Mouse (Mus musculus) ES-Bruce4 (cell line): ENCODE data around the gene Gm10198. TPM values are rescaled to one million over a fixed set of nuclear protein-coding genes. Genes with fewer than 3 reads are reported as not detected.

Experiments
- H3K27ac ChIP-seq: 2 replicates; pipeline ENCODE4 v1.5.1; 2012; ENCODE audit warnings: low read length, inconsistent platforms; ENCODE audit not compliant: insufficient read depth
- H3K27me3 ChIP-seq: 2 replicates; pipeline ENCODE4 v1.6.1; 2012; ENCODE audit warnings: mild to moderate bottlenecking, low read length, inconsistent platforms; ENCODE audit not compliant: control insufficient read depth, poor library complexity, insufficient read depth, severe bottlenecking
- H3K36me3 ChIP-seq: 2 replicates; pipeline ENCODE4 v1.6.1; 2012; ENCODE audit warnings: inconsistent platforms, mild to moderate bottlenecking, low read length, moderate library complexity; ENCODE audit not compliant: control insufficient read depth, poor library complexity, insufficient read depth, severe bottlenecking
- H3K4me1 ChIP-seq: one replicate; pipeline ENCODE4 v1.8.1; 2011; ENCODE audit warnings: low read length; ENCODE audit not compliant: control insufficient read depth, insufficient read depth
- H3K4me3 ChIP-seq: 2 replicates; pipeline ENCODE4 v1.5.1; 2011; ENCODE audit warnings: low read depth, mild to moderate bottlenecking, low read length
- H3K9ac ChIP-seq: 2 replicates; pipeline ENCODE4 v1.6.1; 2012; ENCODE audit warnings: low read depth, mild to moderate bottlenecking, inconsistent platforms; ENCODE audit not compliant: poor library complexity, severe bottlenecking
- H3K9me3 ChIP-seq: replicated peaks from 2 replicates; pipeline ENCODE4 v1.6.1; 2012; ENCODE audit warnings: mild to moderate bottlenecking, low read length, inconsistent platforms; ENCODE audit not compliant: control insufficient read depth, poor library complexity, insufficient read depth, severe bottlenecking
- CTCF ChIP-seq: IDR thresholded peaks from one replicate; pipeline ENCODE4 v1.8.1; 2011; ENCODE audit warnings: low read depth, low read length
- EP300 ChIP-seq: IDR thresholded peaks from 2 replicates; pipeline ENCODE4 v1.6.1; 2011; ENCODE audit warnings: low read depth, low read length; ENCODE audit not compliant: insufficient read depth
- POLR2A ChIP-seq: IDR thresholded peaks from one replicate; pipeline ENCODE4 v1.8.1; 2011; ENCODE audit warnings: low read length; ENCODE audit not compliant: insufficient read depth
- polyA plus RNA-seq: library from polyadenylated mRNA; stranded (reverse); fragments of >200 nt; gene quantifications from 2 replicates; pipeline ENCODE4 v1.2.4, GENCODE M21; 2011; ENCODE audit warnings: low read depth; ENCODE audit not compliant: missing spikeins, insufficient read depth, insufficient read length

Gm10198 gene
- not detected in 2 replicates for polyA plus RNA-seq

GRCm38 (mm10) chr13:111592485-111592884 lies at the start of gene Gm10198:
Gene Gm10198 (plus strand): TSS chr13:111592785.
- Histone ChIP-seq H3K9ac (no peak within 1 kb of the TSS), H3K27me3 (no peaks in the 10 kb centered on the region), H3K36me3 (no peaks in the 10 kb centered on the region), H3K9me3 (no peaks in the 10 kb centered on the region), H3K4me3 (no peak within 1 kb of the TSS), H3K4me1 (no peaks in the 10 kb centered on the region), H3K27ac (no peak within 1 kb of the TSS)
- TF ChIP-seq CTCF (no peak), EP300 (no peak), POLR2A (no peak)

GRCm38 (mm10) chr13:111545286-111545685 lies 47.3 kb upstream of the Gm10198 start:
- H3K4me1 ChIP-seq: peaks cover 1% of the 10 kb centered on the region
- H3K9ac ChIP-seq: no peak overlapping the region
- H3K9me3 ChIP-seq: no peaks in the 10 kb centered on the region
- no peaks in the 10 kb centered on the region for H3K27me3 ChIP-seq
- TF ChIP-seq POLR2A: no peak
- TF ChIP-seq CTCF: no peak
- no peak for TF ChIP-seq EP300
- no peak overlapping the region for H3K4me3 ChIP-seq
- no peaks in the 10 kb centered on the region for H3K36me3 ChIP-seq
- no peak overlapping the region for H3K27ac ChIP-seq

GRCm38 (mm10) chr13:111552769-111553168 lies 39.8 kb upstream of the Gm10198 start:
- TF ChIP-seq CTCF (no peak), EP300 (no peak), POLR2A (no peak)
- Histone ChIP-seq H3K9me3 (no peaks in the 10 kb centered on the region), H3K36me3 (no peaks in the 10 kb centered on the region), H3K4me1 (peaks cover 1% of the 10 kb centered on the region), H3K27me3 (no peaks in the 10 kb centered on the region), H3K4me3 (peak overlapping the region; percentile 8; the same call in 1 of the 2 replicates), H3K27ac (peak overlapping the region; percentile 60), H3K9ac (no peak overlapping the region)

GRCm38 (mm10) chr13:111553182-111553581 lies 39.4 kb upstream of the Gm10198 start:
- peaks cover 1% of the 10 kb centered on the region for H3K4me1 ChIP-seq

GRCm38 (mm10) chr13:111553941-111554340 lies 38.6 kb upstream of the Gm10198 start:
- no peaks in the 10 kb centered on the region for H3K4me1 ChIP-seq
- peak overlapping the region; percentile 60; the same call in 1 of the 2 replicates for H3K27ac ChIP-seq
- TF ChIP-seq POLR2A: no peak
- TF ChIP-seq CTCF: peak; percentile 8

More at GRCm38 (mm10) chr13:111553182-111553581, 39.4 kb upstream of the Gm10198 start:
- no peaks in the 10 kb centered on the region for H3K36me3 ChIP-seq
- H3K27ac ChIP-seq: peak overlapping the region; percentile 60
- H3K4me3 ChIP-seq: 0 out of 2 replicates have a peak overlapping the region, but pooled peaks have one; percentile 22
- H3K27me3 ChIP-seq: no peaks in the 10 kb centered on the region
- TF ChIP-seq CTCF: no peak
- TF ChIP-seq EP300: peak; percentile 82
- TF ChIP-seq POLR2A: no peak
- H3K9me3 ChIP-seq: no peaks in the 10 kb centered on the region
- no peak overlapping the region for H3K9ac ChIP-seq

GRCm38 (mm10) chr13:111555333-111555732 lies 37.3 kb upstream of the Gm10198 start:
- Histone ChIP-seq H3K27ac (no peak overlapping the region), H3K36me3 (no peaks in the 10 kb centered on the region), H3K27me3 (no peaks in the 10 kb centered on the region), H3K4me3 (no peak overlapping the region), H3K4me1 (no peaks in the 10 kb centered on the region), H3K9ac (no peak overlapping the region; the same call in 1 of the 2 replicates), H3K9me3 (peaks cover 2% of the 10 kb centered on the region; the same call in 1 of the 2 replicates)
- no peak for TF ChIP-seq POLR2A
- TF ChIP-seq EP300: no peak
- no peak for TF ChIP-seq CTCF

More at GRCm38 (mm10) chr13:111553941-111554340, 38.6 kb upstream of the Gm10198 start:
- H3K4me3 ChIP-seq: no peak overlapping the region
- no peaks in the 10 kb centered on the region for H3K27me3 ChIP-seq
- no peaks in the 10 kb centered on the region for H3K9me3 ChIP-seq
- H3K9ac ChIP-seq: no peak overlapping the region
- H3K36me3 ChIP-seq: no peaks in the 10 kb centered on the region
